Mouse (Mus musculus): ENCODE data around the gene Gm29427. TPM values are rescaled to one million over a fixed set of nuclear protein-coding genes. Genes with fewer than 3 reads are reported as not detected.

The Gm29427 gene
- polyA plus RNA-seq, 1 experiment from 2014 or later = 0.04 TPM

DNA sequence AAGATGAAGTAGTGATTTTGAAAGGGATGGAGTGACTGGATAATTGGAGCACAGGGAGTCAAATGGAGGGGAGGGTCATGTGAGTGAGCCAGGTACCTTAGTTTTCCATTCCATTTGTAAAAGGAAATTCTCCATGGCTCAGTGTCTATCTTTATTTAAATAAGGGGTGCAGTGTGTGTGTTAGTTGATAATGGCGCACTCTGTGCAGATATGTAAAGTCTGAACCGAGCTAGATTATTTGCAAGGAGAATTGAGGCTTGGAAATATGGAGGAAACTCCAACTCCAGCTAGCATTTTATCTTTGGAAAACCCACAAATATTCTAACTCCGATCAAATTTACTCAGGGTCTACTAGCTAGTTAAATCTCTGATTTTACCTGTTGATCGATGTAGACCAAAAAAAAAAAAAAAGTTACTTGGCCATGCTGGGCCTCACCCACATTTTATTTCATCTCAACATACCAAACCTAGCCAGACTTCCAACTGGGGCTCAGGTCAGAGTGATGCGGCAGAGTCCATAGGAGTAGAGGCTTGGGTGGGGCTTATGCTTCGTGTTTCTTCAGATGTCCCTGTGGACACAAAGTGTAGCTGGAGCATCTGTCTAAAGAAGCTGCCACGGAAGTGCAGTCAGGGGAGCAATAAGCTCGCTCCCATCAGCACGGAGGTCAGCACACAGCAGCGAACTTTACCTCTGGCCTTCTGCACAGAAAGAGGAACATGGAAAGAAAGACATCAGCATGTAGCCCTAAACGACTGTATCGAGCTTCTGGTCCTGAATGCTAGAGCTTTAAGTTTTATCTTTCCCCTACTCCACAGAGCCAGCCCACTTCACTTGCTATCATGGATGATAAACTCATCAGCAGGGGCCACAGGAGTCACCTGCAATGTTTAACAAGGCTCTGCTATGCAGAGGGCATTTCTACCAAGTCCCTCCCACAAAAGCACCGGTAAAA, 17.4 kb upstream of the Gm29427 start:
- DNase-seq (ENCODE audit: low read depth, low spot score) (no peak), ATAC-seq (peak; percentile 1)
- CTCF ChIA-PET = interaction anchor here (0.7 to 1.3 kb wide), 3 partner anchors 10 to 40 kb away, joined by 3 to 7 read pairs (median 3); no protein-coding TSS in a partner anchor
- no peaks in the 10 kb centered on the region for H3K27me3 ChIP-seq
- no peak for TF ChIP-seq CTCF (IDR thresholded peaks at IDR 0.05)
- in situ Hi-C loops (cut with MboI; ENCODE audit: low pct_unique_long_range_greater_than_20kb) = no loop called here
- POLR2A ChIA-PET = interaction anchor here (0.6 to 1.6 kb wide), 6 partner anchors 8 to 327 kb away, joined by 3 to 5 read pairs (median 4); partner anchors contain the start of gene Gm29427

DNA sequence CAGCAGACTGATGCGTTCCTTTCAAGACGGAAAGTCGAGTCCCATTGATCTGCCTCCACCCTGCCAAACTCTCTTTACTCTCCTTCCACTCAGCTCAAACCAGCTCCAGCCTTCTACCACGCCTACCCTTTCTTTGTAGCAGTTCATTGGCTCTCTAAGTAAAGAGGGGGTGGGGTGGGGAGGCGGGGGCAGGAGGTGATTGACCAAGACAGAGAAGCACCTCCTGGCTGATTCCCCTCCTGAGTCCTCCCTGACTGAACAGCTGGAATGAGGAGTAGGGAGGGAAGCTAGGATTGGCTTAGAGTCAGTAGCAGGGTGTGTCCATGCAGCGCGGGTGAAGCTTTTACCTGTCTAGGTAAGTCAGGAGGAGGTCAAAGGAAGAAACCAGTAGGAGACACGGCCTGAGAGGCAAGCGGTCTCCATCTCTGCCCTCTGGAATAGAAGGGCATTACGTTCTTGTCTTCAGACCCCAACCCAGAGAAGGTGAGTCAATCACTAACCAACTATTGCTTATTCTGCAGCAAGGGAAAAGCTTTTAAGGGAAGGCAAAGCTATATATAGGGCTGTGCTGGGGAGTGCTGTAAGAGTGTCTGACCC, 16.2 kb upstream of the Gm29427 start, which contains the start of gene AA986860:
AA986860 (plus strand) TSS at position 236 of the 597 bp plus-strand sequence.
- TF ChIP-seq CTCF (IDR thresholded peaks at IDR 0.05) = no peak
- POLR2A ChIA-PET = interaction anchor here (1.0 to 1.6 kb wide), 3 partner anchors 9 to 14 kb away, joined by 3 to 5 read pairs (median 4); no protein-coding TSS in a partner anchor
- CTCF ChIA-PET = interaction anchor here (1.1 to 1.5 kb wide), 2 partner anchors 11 to 13 kb away, joined by 3 read pairs; no protein-coding TSS in a partner anchor
- H3K27me3 ChIP-seq = no peaks in the 10 kb centered on the region
- ATAC-seq = peak; percentile 42
- peak; percentile 17 for DNase-seq (ENCODE audit: low read depth, low spot score)
- in situ Hi-C loops (cut with MboI; ENCODE audit: low pct_unique_long_range_greater_than_20kb) = no loop called here

DNA sequence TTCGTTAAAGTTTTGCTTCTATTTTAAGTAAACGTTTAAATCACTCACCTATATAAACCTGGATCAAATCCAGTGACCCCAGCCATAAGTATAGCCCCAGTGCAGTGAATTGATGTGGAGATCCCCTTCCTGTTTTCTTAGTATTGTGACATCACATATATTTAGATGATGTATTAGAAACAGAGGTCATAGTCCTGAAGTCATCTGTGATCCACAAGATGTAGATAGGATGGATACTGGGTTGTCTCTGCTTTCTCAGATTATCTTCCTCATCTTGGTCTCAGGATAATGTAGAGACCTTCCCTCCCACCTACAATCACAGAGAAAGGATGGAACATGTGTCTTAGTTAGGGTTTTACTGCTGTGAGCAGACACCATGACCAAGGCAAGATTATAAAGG, 13.6 kb upstream of the Gm29427 start, which contains the start of gene Pfkfb2:
Pfkfb2 (minus strand) TSS at position 101 of the 400 bp plus-strand sequence.
- in situ Hi-C loops (cut with MboI; ENCODE audit: low pct_unique_long_range_greater_than_20kb) = no loop called here
- POLR2A ChIA-PET = no interaction called here
- no peaks in the 10 kb centered on the region for H3K27me3 ChIP-seq
- ATAC-seq = no peak
- DNase-seq (ENCODE audit: low read depth, low spot score) = no peak
- TF ChIP-seq CTCF (IDR thresholded peaks at IDR 0.05) = no peak
- CTCF ChIA-PET = no interaction called here

DNA sequence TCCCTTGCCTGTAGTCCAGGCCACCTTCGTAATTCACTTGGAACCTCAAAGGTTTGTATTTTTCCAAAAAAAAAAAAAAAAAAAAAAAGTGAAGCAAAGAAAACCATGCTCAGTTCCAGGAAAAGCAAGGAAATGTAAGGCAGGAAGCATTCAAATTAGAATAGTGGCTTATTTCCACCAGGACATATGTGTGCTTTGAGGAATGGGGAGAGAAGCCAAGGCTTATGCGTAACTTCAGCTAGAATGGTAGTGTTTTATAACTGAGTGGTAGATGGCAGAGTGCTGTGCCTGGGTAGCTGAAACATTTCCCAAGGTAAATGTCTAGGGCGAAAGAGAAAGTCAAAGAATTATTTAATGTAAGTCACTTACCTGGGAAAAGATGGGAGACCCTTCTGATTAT, 13.1 kb upstream of the Gm29427 start:
- CTCF ChIA-PET = no interaction called here

DNA sequence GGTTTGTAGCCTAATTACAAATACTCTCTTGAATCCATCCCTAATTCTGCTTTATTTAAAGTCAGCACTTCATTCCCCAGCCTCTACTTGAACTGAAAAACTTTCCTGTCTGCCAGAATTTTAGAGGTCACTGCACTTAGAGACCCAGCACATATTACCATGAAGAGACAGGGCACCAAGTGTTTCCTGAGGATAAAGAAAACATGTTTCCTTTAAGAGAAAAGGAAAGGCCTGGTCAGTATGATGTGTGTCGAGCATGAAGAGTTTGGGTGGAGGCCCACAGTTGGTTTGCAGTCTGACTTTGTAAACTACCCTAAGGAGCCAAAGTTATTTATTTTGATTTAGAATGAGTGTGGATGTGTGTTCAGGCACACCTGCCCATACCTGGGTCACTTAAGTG, 12.5 kb upstream of the Gm29427 start:
- ATAC-seq (no peak), DNase-seq (ENCODE audit: low read depth, low spot score) (no peak)
- H3K27me3 ChIP-seq = no peaks in the 10 kb centered on the region
- in situ Hi-C loops (cut with MboI; ENCODE audit: low pct_unique_long_range_greater_than_20kb) = no loop called here
- ChIA-PET CTCF (no interaction called here), POLR2A (no interaction called here)
- TF ChIP-seq CTCF (IDR thresholded peaks at IDR 0.05) = no peak

More for the DNA sequence above, 13.1 kb upstream of the Gm29427 start:
- ATAC-seq = no peak
- DNase-seq (ENCODE audit: low read depth, low spot score) = no peak
- POLR2A ChIA-PET = no interaction called here
- in situ Hi-C loops (cut with MboI; ENCODE audit: low pct_unique_long_range_greater_than_20kb) = no loop called here
- no peaks in the 10 kb centered on the region for H3K27me3 ChIP-seq
- TF ChIP-seq CTCF (IDR thresholded peaks at IDR 0.05) = no peak

DNA sequence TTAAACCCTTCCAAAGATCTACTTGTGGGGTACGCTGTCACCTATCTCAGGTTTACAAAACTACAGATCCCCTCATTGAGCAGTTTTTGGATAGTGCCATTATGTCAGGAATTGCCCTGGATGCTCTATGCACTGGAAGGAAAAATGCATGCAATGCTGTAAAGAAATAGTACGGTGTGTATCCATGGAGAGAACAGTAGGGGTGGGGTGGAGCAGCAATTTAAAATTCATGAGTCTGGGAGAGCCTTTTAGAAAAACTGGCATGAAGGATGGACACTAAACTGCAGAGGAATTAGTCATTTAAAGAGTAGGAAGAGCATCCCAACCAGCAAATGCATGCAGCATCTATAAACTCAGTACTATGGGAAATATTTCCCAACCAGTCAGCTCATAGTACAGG, 10.8 kb upstream of the Gm29427 start:
- in situ Hi-C loops (cut with MboI; ENCODE audit: low pct_unique_long_range_greater_than_20kb) = no loop called here
- no peak for DNase-seq (ENCODE audit: low read depth, low spot score)
- CTCF ChIA-PET = interaction anchor here (1.0 kb wide), 2 partner anchors 11 to 69 kb away, joined by 3 to 4 read pairs; partner anchors contain the start of gene Gm29427
- no peak for TF ChIP-seq CTCF (IDR thresholded peaks at IDR 0.05)
- no peaks in the 10 kb centered on the region for H3K27me3 ChIP-seq
- ATAC-seq = no peak
- POLR2A ChIA-PET = interaction anchor here (1.7 kb wide), 1 partner anchor 10 kb away, joined by 5 read pairs; no protein-coding TSS in a partner anchor

DNA sequence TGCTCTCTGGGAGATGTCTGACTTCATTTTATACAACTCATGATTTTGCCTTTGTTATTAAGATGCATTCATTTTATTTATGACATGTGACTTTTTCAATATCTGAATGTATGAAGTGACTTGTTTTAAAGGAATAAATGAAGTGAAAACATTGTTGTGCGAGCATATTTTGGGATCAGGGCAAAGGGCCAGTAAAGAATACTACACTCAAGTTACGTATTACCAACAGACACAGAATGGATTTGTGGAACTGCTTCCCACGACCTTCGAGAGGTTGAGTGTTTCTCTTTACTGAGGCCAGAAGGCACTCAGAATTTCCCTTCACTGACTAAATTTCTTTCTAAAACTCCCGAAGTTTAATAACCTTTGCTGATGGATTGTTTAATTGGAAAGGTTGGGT, 8.6 kb upstream of the Gm29427 start:
- ChIA-PET CTCF (interaction anchor here (2.0 kb wide), 1 partner anchor 9 kb away, joined by 7 read pairs; no protein-coding TSS in a partner anchor), POLR2A (no interaction called here)
- TF ChIP-seq CTCF (IDR thresholded peaks at IDR 0.05) = no peak
- in situ Hi-C loops (cut with MboI; ENCODE audit: low pct_unique_long_range_greater_than_20kb) = no loop called here
- ATAC-seq (no peak), DNase-seq (ENCODE audit: low read depth, low spot score) (no peak)
- no peaks in the 10 kb centered on the region for H3K27me3 ChIP-seq

DNA sequence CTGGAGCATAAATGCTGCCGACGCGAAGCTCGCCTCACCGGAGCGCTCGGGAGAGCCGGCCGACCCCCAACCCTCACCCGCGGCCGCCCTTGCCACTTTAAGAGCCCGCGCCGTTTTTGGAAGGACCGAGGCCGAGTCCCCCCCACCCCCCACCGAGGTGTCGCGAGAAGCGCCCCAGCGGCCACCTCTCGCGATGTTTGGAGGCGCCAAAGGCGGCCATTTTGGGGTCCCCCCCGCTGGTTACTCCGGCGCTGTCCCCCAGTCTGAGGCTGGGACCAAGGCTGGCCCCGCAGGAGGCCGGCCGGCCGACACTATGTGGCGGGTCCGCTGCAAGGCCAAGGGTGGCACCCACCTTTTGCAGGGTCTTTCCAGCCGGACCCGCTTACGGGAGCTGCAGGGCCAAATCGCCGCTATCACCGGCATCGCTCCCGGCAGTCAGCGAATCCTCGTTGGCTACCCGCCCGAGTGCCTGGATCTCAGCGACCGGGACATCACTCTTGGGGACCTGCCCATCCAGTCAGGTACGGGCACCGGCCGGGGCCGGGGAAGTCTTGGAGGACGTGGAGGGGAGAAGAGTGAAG, 1.8 kb upstream of the Gm29427 start, which contains the start of gene Yod1:
Yod1 (plus strand) TSS at position 37 of the 581 bp plus-strand sequence.
- in situ Hi-C loops (cut with MboI; ENCODE audit: low pct_unique_long_range_greater_than_20kb) = no loop called here

DNA sequence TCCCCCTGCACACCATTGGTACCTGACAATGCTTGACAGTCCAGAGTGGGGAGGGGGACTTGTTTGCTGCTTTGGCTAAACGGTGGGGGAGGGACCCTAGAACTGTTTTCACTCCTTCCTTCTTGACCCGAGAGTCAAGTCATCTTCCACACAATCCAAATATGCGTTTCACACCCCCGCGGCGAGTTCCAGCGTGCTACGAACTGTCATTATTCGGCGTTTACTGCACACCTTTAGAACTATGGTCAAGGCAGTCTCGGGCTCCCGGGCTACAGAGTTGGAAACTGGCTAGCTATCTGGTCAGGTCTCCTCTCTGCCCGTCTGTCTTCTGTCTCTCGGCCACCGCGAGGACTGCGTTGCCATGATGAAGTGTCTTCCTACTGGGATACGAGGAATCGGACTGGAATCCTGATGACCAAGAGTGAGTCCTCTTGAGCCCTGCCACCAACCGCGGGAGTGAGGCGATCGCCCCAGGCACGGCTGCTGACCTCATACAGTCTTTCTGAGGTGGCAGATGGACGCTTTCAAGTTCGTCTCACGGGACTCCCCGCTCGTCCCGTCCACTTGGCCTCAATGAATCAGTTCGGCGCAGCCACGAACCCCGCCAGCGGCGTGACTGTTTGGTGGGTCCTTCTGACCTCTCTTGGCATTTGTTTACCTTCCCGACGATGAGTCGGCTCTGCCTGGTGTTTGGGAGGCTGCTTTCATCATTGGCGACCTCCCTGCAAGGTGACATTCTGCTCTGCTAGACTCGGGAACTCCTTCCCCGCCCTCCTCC, 1.1 kb upstream of the Gm29427 start:
- ATAC-seq = peak; percentile 11
- in situ Hi-C loops (cut with MboI; ENCODE audit: low pct_unique_long_range_greater_than_20kb) = no loop called here

More for the DNA sequence above, 1.8 kb upstream of the Gm29427 start, which contains the start of gene Yod1:
- peak; percentile 60 for DNase-seq (ENCODE audit: low read depth, low spot score)
- TF ChIP-seq CTCF (IDR thresholded peaks at IDR 0.05) = no peak
- ATAC-seq = peak; percentile 54
- no peaks in the 10 kb centered on the region for H3K27me3 ChIP-seq
- ChIA-PET POLR2A (interaction anchor here (0.8 to 1.5 kb wide), 6 partner anchors 9 to 25 kb away, joined by 3 to 5 read pairs (median 3); partner anchors contain the start of gene AA986860), CTCF (no interaction called here)

More for the DNA sequence above, 1.1 kb upstream of the Gm29427 start:
- peak; percentile 37 for DNase-seq (ENCODE audit: low read depth, low spot score)
- H3K27me3 ChIP-seq = no peaks in the 10 kb centered on the region
- ChIA-PET CTCF (interaction anchor here (1.7 kb wide), 1 partner anchor 10 kb away, joined by 6 read pairs; no protein-coding TSS in a partner anchor), POLR2A (interaction anchor here (0.6 to 1.5 kb wide), 4 partner anchors 9 to 24 kb away, joined by 3 to 5 read pairs (median 3); no protein-coding TSS in a partner anchor)
- TF ChIP-seq CTCF (IDR thresholded peaks at IDR 0.05) = no peak

All from Patski (cell line).